Mouse (Mus musculus) G1E (cell line): ENCODE data around the gene Shmt2. TPM values are rescaled to one million over a fixed set of nuclear protein-coding genes. Genes with fewer than 3 reads are reported as not detected.

Source experiments
- ATAC-seq: 2 replicates; pipeline ENCODE4 v1.8.0; 2016; ENCODE audit warnings: mild to moderate bottlenecking; ENCODE audit not compliant: insufficient number of reproducible peaks, poor library complexity, low FRiP score, severe bottlenecking; ENCODE audit errors: extremely low read depth
- DNase-seq: peaks from one replicate; pipeline ENCODE4 v3.0.0; 2012; ENCODE audit warnings: low spot score
- H3K27me3 ChIP-seq: 2 replicates; pipeline ENCODE4 v1.6.1; 2012; ENCODE audit warnings: mild to moderate bottlenecking, low read length, inconsistent platforms; ENCODE audit not compliant: insufficient read depth
- H3K36me3 ChIP-seq: replicated peaks from 2 replicates; pipeline ENCODE3; 2012; ENCODE audit warnings: mild to moderate bottlenecking, inconsistent platforms
- H3K4me1 ChIP-seq: 2 replicates; pipeline ENCODE4 v1.6.1; 2012; ENCODE audit warnings: low read depth, low read length, inconsistent platforms, mixed read lengths; ENCODE audit not compliant: insufficient read depth
- H3K4me3 ChIP-seq: 2 replicates; pipeline ENCODE4 v1.5.1; 2012; ENCODE audit warnings: low read depth, mild to moderate bottlenecking, inconsistent platforms, low read length, moderate library complexity, mixed read lengths
- H3K9me3 ChIP-seq: replicated peaks from 2 replicates; pipeline ENCODE4 v1.6.1; 2012; ENCODE audit warnings: inconsistent platforms
- CTCF ChIP-seq: IDR thresholded peaks from 2 replicates; pipeline ENCODE4 v1.5.1; 2012; ENCODE audit warnings: low read depth, low read length, inconsistent platforms, mixed read lengths
- GATA1 ChIP-seq: IDR thresholded peaks from 2 replicates; pipeline ENCODE4 v1.6.1; 2012; ENCODE audit warnings: borderline replicate concordance, low read length, inconsistent platforms, mixed read lengths
- GATA2 ChIP-seq: IDR thresholded peaks from 2 replicates; pipeline ENCODE4 v1.6.1; 2012; ENCODE audit warnings: low read depth, low read length, inconsistent platforms, borderline replicate concordance
- POLR2AphosphoS5 ChIP-seq: IDR thresholded peaks from 2 replicates; pipeline ENCODE4 v1.6.1; 2012; ENCODE audit warnings: low read depth, low read length, inconsistent platforms; ENCODE audit not compliant: insufficient replicate concordance
- TAL1 ChIP-seq: conservative IDR thresholded peaks from 2 replicates; pipeline ENCODE4 v1.6.1; 2012; ENCODE audit warnings: low read depth, low read length, inconsistent platforms, mixed read lengths
- polyA plus RNA-seq: library from polyadenylated mRNA; stranded (reverse); fragments of >175 nt; gene quantifications from 2 replicates; pipeline ENCODE4 v1.2.3, GENCODE M21; 2012
- total RNA-seq, 2 experiments: library from RNA; stranded (forward) in 1 of 2; stranded (reverse) in 1 of 2; fragments of 200-1000 nt in 1 of 2; fragments of >200 nt in 1 of 2; fragmentation: Nextera tagmentation in 1 of 2; gene quantifications; 2 replicates each; pipeline ENCODE4 v1.2.3; 2014 to 2017

Gene Shmt2
- total RNA-seq (2014; fragmentation: Nextera tagmentation) (338 and 343 TPM in 2 replicates), total RNA-seq (2017) (238 and 271 TPM in 2 replicates), polyA plus RNA-seq (622 and 702 TPM in 2 replicates)

- peaks cover 11% of the 10 kb centered on the region for H3K9me3 ChIP-seq
- H3K4me3 ChIP-seq: peak within 1 kb of the TSS; percentile 77
- H3K27me3 ChIP-seq: peaks cover 30% of the 10 kb centered on the region
- ATAC-seq (peak; percentile 31), DNase-seq (peak; percentile 79)
- H3K36me3 ChIP-seq: peaks cover 43% of the 10 kb centered on the region
- TF ChIP-seq GATA2 (no peak), GATA1 (no peak), POLR2AphosphoS5 (no peak), TAL1 (no peak), CTCF (no peak)
- H3K4me1 ChIP-seq: peaks cover 72% of the 10 kb centered on the region
Measured at GRCm38 (mm10) chr10:127522088-127522581, at the start of gene Shmt2. Gene Shmt2 (minus strand): TSS chr10:127522444.

GRCm38 (mm10) chr10:127570937-127571641 lies 48.8 kb upstream of the Shmt2 start:
- ATAC-seq: no peak
- DNase-seq: no peak
- Histone ChIP-seq H3K36me3 (no peaks in the 10 kb centered on the region), H3K4me3 (no peak overlapping the region), H3K4me1 (peaks cover 18% of the 10 kb centered on the region), H3K9me3 (no peaks in the 10 kb centered on the region), H3K27me3 (peaks cover 68% of the 10 kb centered on the region)
- TF ChIP-seq GATA2 (no peak), CTCF (no peak), POLR2AphosphoS5 (no peak), TAL1 (no peak), GATA1 (no peak)

GRCm38 (mm10) chr10:127570384-127570783 lies 48.1 kb upstream of the Shmt2 start:
- ATAC-seq (peak; percentile 47), DNase-seq (no peak)
- peaks cover 69% of the 10 kb centered on the region for H3K27me3 ChIP-seq
- peaks cover 18% of the 10 kb centered on the region for H3K4me1 ChIP-seq
- H3K4me3 ChIP-seq: no peak overlapping the region; the same call in 1 of the 2 replicates
- TF ChIP-seq POLR2AphosphoS5 (no peak), GATA2 (no peak), CTCF (no peak), TAL1 (no peak), GATA1 (no peak)
- H3K36me3 ChIP-seq: no peaks in the 10 kb centered on the region
- H3K9me3 ChIP-seq: no peaks in the 10 kb centered on the region

- peaks cover 18% of the 10 kb centered on the region for H3K4me1 ChIP-seq
- H3K4me3 ChIP-seq: no peak overlapping the region
- no peaks in the 10 kb centered on the region for H3K9me3 ChIP-seq
- H3K27me3 ChIP-seq: peaks cover 62% of the 10 kb centered on the region
- ATAC-seq (peak; percentile 15; the same call in 1 of the 2 replicates), DNase-seq (peak; percentile 65)
- peak; percentile 71 for TF ChIP-seq CTCF
- no peak for TF ChIP-seq POLR2AphosphoS5
- H3K36me3 ChIP-seq: no peaks in the 10 kb centered on the region
Measured at GRCm38 (mm10) chr10:127569450-127569849, 47.2 kb upstream of the Shmt2 start.

- Histone ChIP-seq H3K4me3 (no peak overlapping the region), H3K27me3 (peaks cover 60% of the 10 kb centered on the region), H3K36me3 (no peaks in the 10 kb centered on the region), H3K9me3 (no peaks in the 10 kb centered on the region), H3K4me1 (peaks cover 18% of the 10 kb centered on the region)
- no peak for DNase-seq
- no peak for TF ChIP-seq CTCF
- no peak for TF ChIP-seq GATA1
- no peak for TF ChIP-seq GATA2
- no peak for TF ChIP-seq POLR2AphosphoS5
- no peak for TF ChIP-seq TAL1
- ATAC-seq: no peak
Measured at GRCm38 (mm10) chr10:127566553-127567326, 44.5 kb upstream of the Shmt2 start.

- Histone ChIP-seq H3K9me3 (no peaks in the 10 kb centered on the region), H3K36me3 (no peaks in the 10 kb centered on the region), H3K27me3 (peaks cover 58% of the 10 kb centered on the region), H3K4me3 (no peak overlapping the region), H3K4me1 (no peaks in the 10 kb centered on the region; the same call in 1 of the 2 replicates)
- TF ChIP-seq TAL1 (no peak), POLR2AphosphoS5 (no peak), GATA1 (no peak), GATA2 (no peak)
- no peak for ATAC-seq
- DNase-seq: no peak
Measured at GRCm38 (mm10) chr10:127564301-127564700, 42.1 kb upstream of the Shmt2 start.
